Mouse (Mus musculus): ENCODE measurements around the gene Tbc1d8b. TPM values are rescaled to one million over a fixed set of nuclear protein-coding genes. Genes with fewer than 3 reads are reported as not detected.
A peak's percentile ranks its signal among the peaks of the same experiment; 100 is the strongest.

Tbc1d8b gene
- total and polyA plus RNA-seq, 2 experiments from 2014 or later: 0.39 to 0.99 TPM

DNA sequence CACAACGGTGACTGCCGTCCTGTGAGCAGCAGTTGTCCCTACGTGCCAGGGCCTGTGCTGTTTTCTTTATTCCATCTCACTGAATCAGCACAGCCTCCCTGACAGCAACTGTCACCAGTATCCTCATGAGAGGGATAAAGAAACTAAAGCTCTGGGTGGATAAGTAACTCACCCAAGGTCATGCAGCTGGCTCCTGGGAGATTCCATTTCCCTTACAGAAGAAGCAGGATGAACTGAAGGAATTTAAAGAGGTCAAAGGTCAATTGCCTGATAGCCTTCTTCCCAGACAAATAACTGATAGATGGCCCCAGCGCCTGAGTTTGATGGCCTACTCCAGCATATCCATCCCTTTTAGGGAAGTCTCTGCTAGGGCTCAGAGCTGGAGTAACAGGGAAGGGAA is 92.6 kb downstream of the Tbc1d8b start:
- ATAC-seq (no peak), DNase-seq (ENCODE audit: low spot score) (no peak)
- no peaks in the 10 kb centered on the region for H3K36me3 ChIP-seq (ENCODE audit: insufficient read depth, low read length)
- no peak overlapping the region for H3K9ac ChIP-seq (replicated peaks; ENCODE audit: low read length)
- no peaks in the 10 kb centered on the region for H3K4me1 ChIP-seq (ENCODE audit: insufficient read depth, low read length)
- TF ChIP-seq CTCF (IDR thresholded peaks at IDR 0.05; ENCODE audit: low read depth): no peak
- H3K27ac ChIP-seq: no peak overlapping the region
- H3K9me3 ChIP-seq (ENCODE audit: low read length): no peaks in the 10 kb centered on the region
- WGBS: 54% methylated on average over 4 of the region's 4 CpGs
- H3K27me3 ChIP-seq (ENCODE audit: insufficient read depth, low read length): no peaks in the 10 kb centered on the region
- no peak overlapping the region for H3K4me3 ChIP-seq (ENCODE audit: low read length)
- no peak overlapping the region for H3K4me2 ChIP-seq (ENCODE audit: low read depth, low read length)

DNA sequence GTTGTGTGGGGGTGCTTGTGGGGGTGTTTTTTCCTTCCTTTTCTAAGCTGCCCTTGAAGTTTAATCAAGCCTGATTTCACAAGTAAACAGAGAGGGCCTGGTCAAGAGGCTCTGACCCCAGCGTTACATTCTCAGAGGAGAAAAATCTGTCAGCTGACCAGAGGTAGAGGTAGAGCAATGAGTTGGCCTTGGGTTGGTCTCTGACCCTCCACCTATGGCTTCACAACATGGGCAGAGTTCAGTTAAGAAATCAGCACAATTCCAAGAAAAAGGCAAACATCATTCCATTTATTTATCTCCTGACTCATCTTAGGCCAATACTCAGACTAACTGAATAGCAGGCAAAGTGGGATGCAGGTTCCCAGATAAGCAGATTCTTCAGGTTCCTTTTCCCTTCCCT is 94.1 kb downstream of the Tbc1d8b start:
- Histone ChIP-seq H3K27ac (no peak overlapping the region), H3K4me2 (ENCODE audit: low read depth, low read length) (no peak overlapping the region), H3K36me3 (ENCODE audit: insufficient read depth, low read length) (no peaks in the 10 kb centered on the region), H3K4me1 (ENCODE audit: insufficient read depth, low read length) (no peaks in the 10 kb centered on the region), H3K9ac (replicated peaks; ENCODE audit: low read length) (no peak overlapping the region), H3K27me3 (ENCODE audit: insufficient read depth, low read length) (no peaks in the 10 kb centered on the region), H3K9me3 (ENCODE audit: low read length) (no peaks in the 10 kb centered on the region), H3K4me3 (ENCODE audit: low read length) (no peak overlapping the region)
- TF ChIP-seq CTCF (IDR thresholded peaks at IDR 0.05; ENCODE audit: low read depth): no peak
- no peak for DNase-seq (ENCODE audit: low spot score)
- ATAC-seq: no peak
- WGBS: 83% methylated on average over 1 of the region's 1 CpGs

DNA sequence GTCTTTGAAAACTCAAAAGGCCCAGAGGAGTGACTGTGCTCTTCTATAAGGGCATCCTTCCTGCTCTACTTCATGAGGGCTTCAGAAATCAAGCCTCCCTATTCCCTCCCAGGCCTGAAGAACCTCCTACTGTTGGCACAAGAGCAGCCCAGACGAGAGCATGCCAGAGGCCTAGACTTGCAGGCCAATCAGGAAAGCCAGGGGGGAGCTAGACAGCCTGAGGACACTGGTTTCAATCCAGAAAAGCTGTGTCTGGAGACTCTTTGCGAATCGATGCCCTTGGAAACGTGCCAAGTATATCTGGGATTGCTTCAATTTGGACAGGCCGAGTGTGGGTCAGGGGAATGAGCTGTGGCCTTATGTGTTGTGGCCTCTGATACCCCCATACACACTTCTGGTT is 94.6 kb downstream of the Tbc1d8b start:
- WGBS: 65% methylated on average over 5 of the region's 5 CpGs
- H3K4me1 ChIP-seq (ENCODE audit: insufficient read depth, low read length): no peaks in the 10 kb centered on the region
- DNase-seq (ENCODE audit: low spot score) (peak; percentile 5), ATAC-seq (no peak)
- H3K27ac ChIP-seq: no peak overlapping the region
- H3K36me3 ChIP-seq (ENCODE audit: insufficient read depth, low read length): no peaks in the 10 kb centered on the region
- H3K27me3 ChIP-seq (ENCODE audit: insufficient read depth, low read length): no peaks in the 10 kb centered on the region
- no peak overlapping the region for H3K4me2 ChIP-seq (ENCODE audit: low read depth, low read length)
- H3K9me3 ChIP-seq (ENCODE audit: low read length): no peaks in the 10 kb centered on the region
- no peak overlapping the region for H3K9ac ChIP-seq (replicated peaks; ENCODE audit: low read length)
- H3K4me3 ChIP-seq (ENCODE audit: low read length): no peak overlapping the region
- TF ChIP-seq CTCF (IDR thresholded peaks at IDR 0.05; ENCODE audit: low read depth): no peak

DNA sequence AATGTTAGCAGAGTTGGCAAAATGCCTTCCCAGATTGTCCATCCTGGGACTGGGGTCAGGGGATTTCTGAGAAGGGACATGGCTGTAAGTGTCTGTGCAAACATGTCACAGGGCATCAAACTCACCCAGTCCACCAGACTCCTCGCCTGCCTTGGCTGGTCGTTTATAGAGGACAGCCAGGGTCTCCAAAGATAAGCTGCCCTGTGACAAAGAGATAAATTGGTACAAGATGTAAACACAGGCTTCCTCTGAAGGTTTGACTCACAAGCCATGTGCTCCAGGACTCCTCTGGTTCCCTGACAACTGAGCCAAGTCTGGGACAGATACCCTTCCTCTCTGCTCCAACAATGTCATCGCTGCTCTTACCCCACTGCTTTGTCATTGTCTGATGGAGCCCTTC is 96.2 kb downstream of the Tbc1d8b start:
- Histone ChIP-seq H3K9me3 (ENCODE audit: low read length) (no peaks in the 10 kb centered on the region), H3K36me3 (ENCODE audit: insufficient read depth, low read length) (no peaks in the 10 kb centered on the region), H3K4me2 (ENCODE audit: low read depth, low read length) (no peak overlapping the region), H3K4me1 (ENCODE audit: insufficient read depth, low read length) (no peaks in the 10 kb centered on the region), H3K27ac (no peak overlapping the region), H3K9ac (replicated peaks; ENCODE audit: low read length) (no peak overlapping the region), H3K4me3 (ENCODE audit: low read length) (no peak overlapping the region), H3K27me3 (ENCODE audit: insufficient read depth, low read length) (no peaks in the 10 kb centered on the region)
- DNase-seq (ENCODE audit: low spot score) (no peak), ATAC-seq (no peak)
- no peak for TF ChIP-seq CTCF (IDR thresholded peaks at IDR 0.05; ENCODE audit: low read depth)
- WGBS: 64% methylated on average over 3 of the region's 3 CpGs

DNA sequence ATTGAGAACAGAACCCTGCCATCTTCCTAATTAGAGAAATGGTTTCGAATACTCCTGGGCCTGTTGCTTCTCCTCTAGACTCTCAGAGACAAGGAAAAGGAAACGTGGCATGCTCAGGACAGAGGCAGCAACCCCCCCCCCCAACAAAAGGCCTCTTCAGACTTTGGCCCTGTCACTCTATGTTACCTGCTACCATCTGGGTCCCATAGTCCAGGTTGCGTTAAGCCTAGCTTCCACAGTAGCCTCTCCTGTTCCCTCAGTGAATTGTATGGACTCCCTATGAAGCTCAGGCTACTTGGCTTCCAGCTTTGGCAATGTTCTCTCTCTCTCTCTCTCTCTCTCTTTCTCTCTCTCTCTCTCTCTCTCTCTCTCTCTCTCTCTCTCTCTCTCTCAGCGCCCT is 96.8 kb downstream of the Tbc1d8b start:
- DNase-seq (ENCODE audit: low spot score): no peak
- WGBS: 72% methylated on average over 4 of the region's 4 CpGs
- ATAC-seq: no peak

DNA sequence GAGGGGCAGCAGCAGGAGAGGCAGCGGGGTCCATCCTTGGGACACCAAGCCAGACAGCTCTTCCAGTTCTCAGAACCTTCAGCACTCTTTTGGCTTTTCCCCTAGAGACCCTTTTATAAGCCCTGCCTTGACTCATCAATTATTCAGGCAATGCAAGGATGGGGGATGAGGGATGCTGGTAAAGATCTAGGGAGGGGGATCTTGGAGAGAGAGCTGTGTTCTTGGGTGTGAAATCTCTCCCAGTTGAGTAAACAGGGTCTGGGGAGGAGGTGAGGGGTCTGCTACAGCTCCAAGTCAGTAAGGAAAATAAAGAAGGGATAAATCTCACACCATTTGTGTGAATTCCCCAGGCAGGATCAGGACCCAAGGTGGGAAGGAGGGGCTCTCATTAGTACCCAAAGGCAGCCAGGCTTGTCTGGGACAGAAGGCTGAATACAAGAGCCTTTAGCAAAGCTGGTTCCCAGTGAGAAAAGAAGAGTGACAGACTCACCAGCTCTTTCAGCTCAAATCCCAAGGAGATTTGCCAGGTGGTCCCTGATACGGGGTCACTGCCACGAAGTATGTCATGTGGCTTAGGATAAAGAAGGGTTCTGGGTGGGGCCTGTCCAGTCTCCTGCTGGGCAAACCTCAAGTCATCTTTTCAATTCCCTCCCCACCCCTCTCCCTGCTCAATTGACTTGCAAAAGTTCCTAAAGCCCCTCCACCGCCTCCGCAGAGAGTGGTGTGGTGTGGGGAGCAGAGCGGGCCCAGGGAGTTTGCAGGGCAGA is 97.7 kb downstream of the Tbc1d8b start, which contains the start of gene Ripply1:
TSS of gene Ripply1 (minus strand) at position 76 of the 767 bp plus-strand sequence.
- no peak for ATAC-seq
- Histone ChIP-seq H3K36me3 (ENCODE audit: insufficient read depth, low read length) (no peaks in the 10 kb centered on the region), H3K4me2 (ENCODE audit: low read depth, low read length) (no peak within 1 kb of the TSS), H3K27ac (no peak within 1 kb of the TSS), H3K4me1 (ENCODE audit: insufficient read depth, low read length) (no peaks in the 10 kb centered on the region), H3K4me3 (ENCODE audit: low read length) (no peak within 1 kb of the TSS), H3K27me3 (ENCODE audit: insufficient read depth, low read length) (no peaks in the 10 kb centered on the region), H3K9ac (replicated peaks; ENCODE audit: low read length) (no peak within 1 kb of the TSS), H3K9me3 (ENCODE audit: low read length) (no peaks in the 10 kb centered on the region)
- WGBS: 40% methylated on average over 6 of the region's 6 CpGs
- DNase-seq (ENCODE audit: low spot score): no peak
- no peak for TF ChIP-seq CTCF (IDR thresholded peaks at IDR 0.05; ENCODE audit: low read depth)

More for the DNA sequence above, 96.8 kb downstream of the Tbc1d8b start:
- no peak overlapping the region for H3K4me2 ChIP-seq (ENCODE audit: low read depth, low read length)
- no peaks in the 10 kb centered on the region for H3K36me3 ChIP-seq (ENCODE audit: insufficient read depth, low read length)
- no peaks in the 10 kb centered on the region for H3K9me3 ChIP-seq (ENCODE audit: low read length)
- no peaks in the 10 kb centered on the region for H3K4me1 ChIP-seq (ENCODE audit: insufficient read depth, low read length)
- no peaks in the 10 kb centered on the region for H3K27me3 ChIP-seq (ENCODE audit: insufficient read depth, low read length)
- H3K27ac ChIP-seq: no peak overlapping the region
- no peak overlapping the region for H3K4me3 ChIP-seq (ENCODE audit: low read length)
- no peak for TF ChIP-seq CTCF (IDR thresholded peaks at IDR 0.05; ENCODE audit: low read depth)
- H3K9ac ChIP-seq (replicated peaks; ENCODE audit: low read length): no peak overlapping the region

DNA sequence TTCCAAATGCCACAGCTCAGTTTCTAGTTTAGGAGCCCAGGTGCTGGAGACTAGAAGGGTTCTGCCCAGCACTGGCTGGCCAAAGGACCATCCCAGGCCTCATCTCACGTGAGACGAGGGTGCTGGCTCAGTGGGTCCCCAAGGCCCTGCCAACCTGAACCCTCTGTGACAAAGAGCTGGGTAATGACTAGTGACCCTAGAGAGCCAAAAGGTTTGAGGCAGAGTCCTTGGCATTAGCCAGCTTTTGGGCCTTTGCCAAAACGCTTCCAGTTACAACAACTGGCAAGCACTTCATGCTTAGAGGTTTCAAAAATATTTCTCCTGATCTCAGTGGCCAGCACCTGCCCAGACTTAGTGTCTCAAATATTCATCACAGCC is 98.2 kb downstream of the Tbc1d8b start:
- Histone ChIP-seq H3K36me3 (ENCODE audit: insufficient read depth, low read length) (no peaks in the 10 kb centered on the region), H3K9me3 (ENCODE audit: low read length) (no peaks in the 10 kb centered on the region), H3K4me2 (ENCODE audit: low read depth, low read length) (no peak overlapping the region), H3K9ac (replicated peaks; ENCODE audit: low read length) (no peak overlapping the region), H3K27ac (no peak overlapping the region), H3K4me3 (ENCODE audit: low read length) (no peak overlapping the region), H3K27me3 (ENCODE audit: insufficient read depth, low read length) (no peaks in the 10 kb centered on the region), H3K4me1 (ENCODE audit: insufficient read depth, low read length) (no peaks in the 10 kb centered on the region)
- no peak for ATAC-seq
- DNase-seq (ENCODE audit: low spot score): peak; percentile 21
- no peak for TF ChIP-seq CTCF (IDR thresholded peaks at IDR 0.05; ENCODE audit: low read depth)
- 27% methylated on average over 3 of the region's 3 CpGs for WGBS
